Mouse (Mus musculus) ES-Bruce4 (cell line): ENCODE data around the gene Pip4k2b.

Experiments used
- CTCF ChIP-seq: IDR thresholded peaks from one replicate; pipeline ENCODE4 v1.8.1; 2011; ENCODE audit warnings: low read depth, low read length
- POLR2A ChIP-seq: IDR thresholded peaks from one replicate; pipeline ENCODE4 v1.8.1; 2011; ENCODE audit warnings: low read length; ENCODE audit not compliant: insufficient read depth

GRCm38 (mm10) chr11:97694921-97695711, 49.4 kb downstream of the Pip4k2b start:
- TF ChIP-seq CTCF (no peak), POLR2A (no peak)
